Mouse (Mus musculus) CH12.LX (cell line): ENCODE measurements around the gene Slc5a11. TPM values are rescaled to one million over a fixed set of nuclear protein-coding genes. Genes with fewer than 3 reads are reported as not detected.

Source experiments
- DNase-seq: peaks from one replicate; pipeline ENCODE4 v3.0.0-alpha.2; 2013; ENCODE audit errors: extremely low read depth
- H3K27ac ChIP-seq: 2 replicates; pipeline ENCODE4 v1.5.1; 2012; ENCODE audit warnings: low read depth, mild to moderate bottlenecking, control low read depth, moderate library complexity; ENCODE audit not compliant: insufficient read depth
- H3K27me3 ChIP-seq: replicated peaks from 2 replicates; pipeline ENCODE3; 2012; ENCODE audit warnings: inconsistent platforms
- H3K36me3 ChIP-seq, 2 experiments: replicated peaks in 1 of 2; 2 replicates each; pipeline versions ENCODE3 to v1.6.1; 2012; ENCODE audit warnings: inconsistent platforms in 1 of 2, low read length in 1 of 2, mild to moderate bottlenecking in 1 of 2, mixed read lengths in 1 of 2, moderate library complexity in 1 of 2; ENCODE audit not compliant: control insufficient read depth in 1 of 2, insufficient read depth in 1 of 2
- H3K4me1 ChIP-seq, 2 experiments: 2 replicates each; pipeline ENCODE4 v1.6.1; 2012; ENCODE audit warnings: inconsistent platforms in 1 of 2, moderate library complexity in 1 of 2; ENCODE audit not compliant: insufficient read depth in 2 of 2, control insufficient read depth in 1 of 2
- H3K4me2 ChIP-seq: 2 replicates; pipeline ENCODE4 v1.6.1; 2012; ENCODE audit warnings: low read depth, mild to moderate bottlenecking, control low read depth; ENCODE audit not compliant: poor library complexity, insufficient read depth, severe bottlenecking
- H3K4me3 ChIP-seq, 3 experiments: fragments of 150-350 bp in 1 of 3; sonication (generic) in 1 of 3; replicated peaks in 1 of 3; 2 replicates each; pipeline versions ENCODE3 to v1.5.1; 2011 to 2012; ENCODE audit warnings: low read depth in 2 of 3, low read length in 2 of 3, mild to moderate bottlenecking in 2 of 3, moderate library complexity in 2 of 3, control low read depth in 1 of 3, improper control_type of control experiment in 1 of 3, inconsistent platforms in 1 of 3, mixed read lengths in 1 of 3; ENCODE audit not compliant: poor library complexity in 1 of 3
- H3K79me2 ChIP-seq: replicated peaks from 2 replicates; pipeline ENCODE4 v1.6.1; 2012; ENCODE audit warnings: mild to moderate bottlenecking, moderate library complexity; ENCODE audit not compliant: control insufficient read depth, poor library complexity, insufficient read depth, severe bottlenecking; ENCODE audit errors: extremely low read depth
- H3K9ac ChIP-seq: 2 replicates; pipeline ENCODE4 v1.6.1; 2012; ENCODE audit warnings: low read depth, mild to moderate bottlenecking, control low read depth, moderate library complexity; ENCODE audit not compliant: insufficient read depth
- H3K9me3 ChIP-seq: replicated peaks from 2 replicates; pipeline ENCODE3; 2012; ENCODE audit warnings: low read length, inconsistent platforms, mixed read lengths
- CHD2 ChIP-seq: IDR thresholded peaks from 2 replicates; pipeline ENCODE4 v1.6.1; 2011; ENCODE audit warnings: low read length, improper control_type of control experiment
- ELF1 ChIP-seq: IDR thresholded peaks from 2 replicates; pipeline ENCODE4 v1.6.1; 2014; ENCODE audit warnings: low read depth, mild to moderate bottlenecking, inconsistent platforms, low read length, improper control_type of control experiment
- GABPA ChIP-seq: IDR thresholded peaks from 2 replicates; pipeline ENCODE4 v1.6.1; 2012; ENCODE audit warnings: low read depth, low read length, improper control_type of control experiment, inconsistent platforms; ENCODE audit not compliant: insufficient replicate concordance
- HCFC1 ChIP-seq: IDR thresholded peaks from 2 replicates; pipeline ENCODE4 v1.6.1; 2012; ENCODE audit warnings: low read depth, mild to moderate bottlenecking, inconsistent platforms, low read length, improper control_type of control experiment
- IRF4 ChIP-seq: IDR thresholded peaks from 2 replicates; pipeline ENCODE4 v1.6.1; 2014; ENCODE audit warnings: low read depth, mild to moderate bottlenecking, inconsistent platforms, low read length, improper control_type of control experiment
- MAZ ChIP-seq: IDR thresholded peaks from 2 replicates; pipeline ENCODE4 v1.6.1; 2012; ENCODE audit warnings: low read depth, mild to moderate bottlenecking, inconsistent platforms, low read length, improper control_type of control experiment, moderate library complexity
- MXI1 ChIP-seq: IDR thresholded peaks from 2 replicates; pipeline ENCODE4 v1.6.1; 2011; ENCODE audit warnings: mild to moderate bottlenecking, low read depth, low read length, improper control_type of control experiment
- POLR2AphosphoS2 ChIP-seq: IDR thresholded peaks from 2 replicates; pipeline ENCODE4 v1.6.1; 2011; ENCODE audit warnings: low read depth, low read length, improper control_type of control experiment
- SIN3A ChIP-seq: IDR thresholded peaks from 2 replicates; pipeline ENCODE4 v1.6.1; 2012; ENCODE audit warnings: low read length, improper control_type of control experiment, inconsistent platforms
- ZNF384 ChIP-seq: IDR thresholded peaks from 2 replicates; pipeline ENCODE4 v1.6.1; 2012; ENCODE audit warnings: low read depth, low read length, improper control_type of control experiment, inconsistent platforms
- dilution Hi-C: fragments of 300-500 bp; cut with MboI; formaldehyde crosslinking; loops from 2 replicates; pipeline ENCODE4 v1.14.3; 2020; ENCODE audit warnings: low sequenced_read_pairs; ENCODE audit not compliant: extremely low pct_unique_long_range_greater_than_20kb, extremely low pct_ligation_motif_present
- in situ Hi-C: fragments of 300-500 bp; cut with MboI; formaldehyde crosslinking; loops from 3 replicates; pipeline ENCODE4 v1.14.3; 2019; ENCODE audit warnings: low sequenced_read_pairs, low pct_ligation_motif_present, low pct_unique_long_range_greater_than_20kb, mixed read lengths
- polyA plus RNA-seq: library from polyadenylated mRNA; unstranded; fragments of >175 nt; gene quantifications from 2 replicates; pipeline ENCODE4 v1.2.1, GENCODE M21; 2012; ENCODE audit warnings: low read depth; ENCODE audit not compliant: insufficient read length
- total RNA-seq, 2 experiments: library from RNA; depleted of rRNA; stranded (reverse); fragments of 300-350 nt in 1 of 2; fragments of >200 nt in 1 of 2; gene quantifications; 2 replicates each; pipeline ENCODE4 v1.2.3; 2012 to 2014

The Slc5a11 gene
- total and polyA plus RNA-seq, 3 experiments, result 0.38 to 1.3 (median 1.2) TPM

- no peak overlapping the region for H3K4me3 ChIP-seq
- dilution Hi-C loops, result no loop called here
- no peaks in the 10 kb centered on the region for H3K36me3 ChIP-seq
- no peaks in the 10 kb centered on the region for H3K9me3 ChIP-seq
- H3K27me3 ChIP-seq, result peaks cover 3% of the 10 kb centered on the region
- no peak for DNase-seq
- no peaks in the 10 kb centered on the region for H3K79me2 ChIP-seq
- H3K9ac ChIP-seq, result no peak overlapping the region
- no peak for TF ChIP-seq GABPA
- TF ChIP-seq, all 38 proteins: peak for 0
- Histone ChIP-seq H3K4me1 (peaks cover 7 to 8% of the 10 kb centered on the region in 2 experiments; a peak in 3 of 4 replicates), H3K4me2 (no peak overlapping the region), H3K27ac (no peak overlapping the region)
- in situ Hi-C loops, result no loop called here
These were observed 10.6 kb downstream of the Slc5a11 start for GRCm38 (mm10) chr7:123225159-123225558.

- Histone ChIP-seq H3K4me3 (no peak overlapping the region), H3K4me2 (no peak overlapping the region), H3K79me2 (no peaks in the 10 kb centered on the region), H3K27ac (no peak overlapping the region), H3K27me3 (peaks cover 2% of the 10 kb centered on the region), H3K36me3 (no peaks in the 10 kb centered on the region), H3K4me1 (0 out of 4 replicates have a peak, but pooled peaks cover 0 to 2% of the 10 kb centered on the region in 2 experiments), H3K9me3 (no peaks in the 10 kb centered on the region), H3K9ac (no peak overlapping the region)
- dilution Hi-C loops, result no loop called here
- in situ Hi-C loops, result no loop called here
- DNase-seq, result peak; percentile 61
- TF ChIP-seq HCFC1 (no peak), MAZ (no peak), ELF1 (peak; percentile 47; the same call in 1 of the 2 replicates), MXI1 (0 out of 2 replicates have a peak, but pooled peaks have one; percentile 24)
These were observed 20.9 kb downstream of the Slc5a11 start for GRCm38 (mm10) chr7:123235449-123235848.

- dilution Hi-C loops (no loop called here), in situ Hi-C loops (no loop called here)
- no peak for TF ChIP-seq SIN3A
- no peak for TF ChIP-seq POLR2AphosphoS2
- TF ChIP-seq CHD2, result no peak
- no peak for TF ChIP-seq HCFC1
- TF ChIP-seq ZNF384, result no peak
- TF ChIP-seq MAZ, result no peak
- no peak for TF ChIP-seq IRF4
- no peaks in the 10 kb centered on the region for H3K79me2 ChIP-seq
- H3K4me1 ChIP-seq, result 0 out of 4 replicates have a peak, but pooled peaks cover 0 to 2% of the 10 kb centered on the region in 2 experiments
- no peak overlapping the region for H3K9ac ChIP-seq
- H3K4me3 ChIP-seq, result no peak overlapping the region
- no peaks in the 10 kb centered on the region for H3K27me3 ChIP-seq
- no peak overlapping the region for H3K27ac ChIP-seq
- no peaks in the 10 kb centered on the region for H3K36me3 ChIP-seq
- no peak for DNase-seq
- H3K9me3 ChIP-seq, result no peaks in the 10 kb centered on the region
- H3K4me2 ChIP-seq, result no peak overlapping the region
These were observed 24.0 kb downstream of the Slc5a11 start for GRCm38 (mm10) chr7:123238621-123239020.
